Mouse (Mus musculus): Measurements from ENCODE around the gene Ccer2.

Ccer2 gene

GRCm38 (mm10) chr7:28790066-28790806 is 34.3 kb downstream of the Ccer2 start:
- DNase-seq (ENCODE audit: low spot score in 2 of 2) = no peak

GRCm38 (mm10) chr7:28791706-28792105 is 35.7 kb downstream of the Ccer2 start:
- no peak for DNase-seq (ENCODE audit: low spot score in 2 of 2)

DNA sequence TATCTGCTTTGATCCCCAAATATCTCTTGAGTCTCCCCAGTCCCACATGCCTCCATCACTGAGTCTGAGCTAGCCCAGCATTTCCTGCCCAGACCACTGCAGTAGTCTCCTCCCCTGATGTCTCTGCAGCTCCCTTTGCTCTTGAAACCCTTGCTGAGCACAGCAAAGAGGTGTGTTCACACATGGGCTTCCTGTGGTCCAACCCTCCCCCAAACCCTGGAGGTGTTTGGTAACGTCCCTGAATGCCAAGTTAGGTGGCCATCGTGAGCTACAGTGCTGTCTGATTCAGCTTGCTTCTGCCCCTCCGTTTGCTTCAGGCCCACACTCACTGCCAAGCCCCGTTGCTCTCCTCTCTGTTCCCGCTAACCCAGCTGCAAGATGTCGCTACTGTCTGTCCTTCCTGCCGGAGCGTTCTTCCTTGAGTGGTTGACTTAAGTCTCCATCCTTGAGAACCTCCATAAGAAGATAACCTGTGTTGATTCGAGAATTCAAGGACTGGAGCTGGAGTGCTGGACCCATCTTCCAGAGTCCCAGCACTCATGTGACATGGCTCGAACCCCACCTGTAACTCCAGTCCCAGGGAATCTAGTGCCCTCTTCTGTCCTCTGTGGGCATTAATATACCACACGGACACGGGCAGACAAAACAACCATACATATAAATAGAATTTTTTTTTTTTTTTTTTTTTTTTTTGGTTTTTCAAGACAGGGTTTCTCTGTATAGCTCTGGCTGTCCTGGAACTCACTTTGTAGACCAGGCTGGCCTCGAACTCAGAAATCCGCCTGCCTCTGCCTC is 36.6 kb downstream of the Ccer2 start:
- no peak for DNase-seq (ENCODE audit: low spot score in 2 of 2)

DNA sequence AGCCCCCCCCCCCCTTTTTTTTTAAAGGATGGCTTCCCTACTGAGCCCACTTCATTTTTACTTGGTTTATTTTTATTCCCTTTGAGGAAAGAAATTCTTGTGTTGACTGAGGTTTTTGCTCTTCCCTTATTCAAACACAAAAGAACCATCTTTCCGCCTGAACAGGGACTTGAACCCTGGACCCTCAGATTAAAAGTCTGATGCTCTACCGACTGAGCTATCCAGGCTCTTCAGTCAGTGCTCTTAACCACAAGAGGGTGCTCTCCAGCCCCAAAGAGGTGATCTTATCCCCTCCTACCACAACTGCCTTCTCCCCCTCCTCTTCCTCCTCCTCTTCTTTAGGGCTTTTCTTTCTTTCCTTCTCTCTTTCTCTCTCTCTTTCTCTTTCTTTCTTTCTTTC is 37.9 kb downstream of the Ccer2 start:
- DNase-seq (ENCODE audit: low spot score in 2 of 2) = no peak

DNA sequence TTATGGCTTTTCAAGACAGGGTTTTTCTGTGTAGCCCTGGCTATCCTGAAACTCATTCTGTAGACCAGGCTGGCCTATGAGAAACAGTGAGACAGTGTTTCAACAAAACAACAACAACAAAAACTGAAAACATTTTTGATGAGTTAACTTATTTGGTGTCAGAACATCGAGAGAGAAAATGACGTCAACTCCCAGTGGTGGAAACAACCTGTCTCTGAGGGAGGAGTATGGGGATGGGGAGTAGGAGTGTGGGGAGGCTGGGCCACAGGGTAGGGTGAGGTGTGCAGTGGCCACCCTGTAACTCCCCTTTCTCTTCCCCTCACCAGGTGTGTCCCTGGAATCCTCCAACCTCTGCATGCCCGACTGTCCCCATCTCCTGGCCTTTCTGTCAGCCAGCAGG is 38.5 kb downstream of the Ccer2 start:
- DNase-seq (ENCODE audit: low spot score in 2 of 2) = no peak

DNA sequence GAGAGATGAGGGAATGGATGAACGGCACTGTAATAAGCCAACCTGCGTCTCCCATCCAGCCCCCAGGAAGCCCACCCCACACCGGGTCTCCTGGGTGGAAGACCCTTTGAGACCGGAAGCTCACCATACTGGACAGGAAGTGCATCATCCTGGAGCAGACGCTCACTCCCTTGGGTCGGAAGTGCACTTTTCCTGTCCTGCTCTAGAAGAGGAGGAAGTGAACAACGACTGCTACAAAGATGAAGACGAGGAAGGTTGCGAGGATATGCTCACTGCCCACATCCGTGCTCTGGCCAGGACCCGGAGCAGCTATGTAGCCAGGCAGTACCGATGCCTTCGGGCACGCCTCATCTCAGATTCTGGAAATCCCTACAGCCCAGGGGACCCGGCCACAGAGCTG is 39.9 kb downstream of the Ccer2 start:
- DNase-seq (ENCODE audit: low spot score in 2 of 2) = no peak

- DNase-seq (ENCODE audit: low spot score in 2 of 2) = peak in 1 of 2 experiments; percentile 37
Measured at GRCm38 (mm10) chr7:28796562-28796975, 40.6 kb downstream of the Ccer2 start.

- DNase-seq (ENCODE audit: low spot score in 2 of 2) = no peak
Measured at GRCm38 (mm10) chr7:28799994-28800393, 44.0 kb downstream of the Ccer2 start.

DNA sequence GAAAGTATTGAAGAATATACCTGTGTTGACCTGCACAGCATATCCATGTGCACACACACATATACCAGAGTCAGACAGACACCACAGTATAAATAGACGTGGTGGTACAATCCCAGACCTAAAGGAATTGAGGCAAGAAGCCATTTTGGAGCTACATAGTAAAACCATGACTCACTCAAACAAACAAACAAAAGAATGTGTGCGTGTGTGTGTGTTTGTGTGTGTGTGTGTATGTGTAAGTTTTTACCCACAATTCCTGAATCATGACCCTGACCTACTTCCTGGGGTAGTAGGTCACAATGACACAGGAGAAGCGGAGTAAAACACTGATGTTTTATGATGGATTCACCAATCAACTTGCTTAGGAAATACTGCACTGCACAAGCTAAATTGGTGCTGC is 45.5 kb downstream of the Ccer2 start:
- no peak for DNase-seq (ENCODE audit: low spot score in 2 of 2)

DNA sequence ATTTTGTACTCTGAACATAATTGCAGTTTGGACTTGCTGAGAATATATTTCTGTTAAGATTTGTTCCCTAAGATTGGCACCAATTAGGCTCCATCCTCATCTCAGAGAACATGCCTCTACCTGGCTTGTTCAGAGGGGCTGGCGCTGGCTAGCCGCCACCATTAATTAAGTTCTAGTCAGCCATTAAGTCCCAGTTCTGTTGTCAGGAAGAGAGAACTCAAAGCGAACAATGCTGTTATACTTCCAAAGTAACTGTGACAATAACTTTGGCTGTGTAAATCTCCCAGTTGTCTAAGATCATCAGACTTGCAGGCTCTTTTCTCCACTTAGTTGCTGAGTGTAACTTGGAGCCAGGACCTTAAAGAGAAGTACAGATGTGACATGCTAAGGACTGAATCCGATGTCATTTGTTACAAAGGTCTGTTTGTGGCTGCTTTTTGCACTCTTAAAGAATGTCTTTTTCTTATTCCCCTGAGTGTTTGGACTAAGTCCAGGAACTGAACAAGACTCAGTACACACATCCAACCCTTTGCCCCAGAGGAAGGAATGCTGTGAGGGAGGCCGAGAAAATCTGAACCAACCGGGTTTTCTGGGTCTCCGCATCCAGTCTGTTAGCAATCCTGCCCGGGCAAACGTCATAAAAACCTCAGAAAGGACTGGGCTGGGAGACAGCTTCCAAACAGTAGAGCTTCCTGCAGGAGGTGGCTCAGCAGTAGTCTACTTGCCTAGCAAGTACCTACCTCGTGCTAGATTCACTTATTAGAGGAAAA is 46.1 kb downstream of the Ccer2 start:
- DNase-seq (ENCODE audit: low spot score in 2 of 2) = no peak

DNA sequence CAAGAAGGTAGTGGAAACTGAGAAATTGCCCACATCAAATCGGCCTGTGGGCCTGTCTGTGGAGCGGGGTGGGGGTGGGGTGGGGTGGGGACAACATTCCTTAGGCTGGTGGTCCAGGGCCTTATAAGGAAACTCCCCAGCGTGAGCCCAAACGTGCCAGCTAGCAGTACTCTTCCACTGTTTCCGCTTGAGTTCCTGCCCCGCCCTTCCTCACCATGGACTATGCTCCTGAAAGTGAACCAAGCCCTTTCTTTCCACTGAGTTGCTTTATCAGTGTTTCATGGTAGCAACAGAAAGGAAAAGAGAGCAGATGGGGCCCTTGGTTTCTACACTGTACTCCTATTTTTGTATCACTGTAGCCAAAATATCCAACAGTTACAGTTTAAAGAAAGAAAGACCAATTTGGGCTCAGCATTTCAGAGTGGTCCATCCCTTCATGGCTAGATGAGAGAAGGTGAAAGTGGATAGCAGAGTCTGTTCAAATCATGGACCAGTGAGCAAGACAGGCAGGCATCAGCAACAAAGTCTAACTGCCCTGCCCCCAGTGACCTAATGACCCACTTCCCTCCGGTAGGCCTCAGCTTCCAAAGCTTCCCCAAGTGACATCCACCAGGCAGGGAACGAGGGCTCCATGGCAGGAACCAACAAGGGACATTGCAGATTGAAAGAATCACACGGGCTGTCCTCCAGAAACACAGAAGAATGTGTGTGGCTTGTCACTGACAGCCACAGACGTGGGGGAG is 47.0 kb downstream of the Ccer2 start:
- DNase-seq (ENCODE audit: low spot score in 2 of 2) = no peak

DNA sequence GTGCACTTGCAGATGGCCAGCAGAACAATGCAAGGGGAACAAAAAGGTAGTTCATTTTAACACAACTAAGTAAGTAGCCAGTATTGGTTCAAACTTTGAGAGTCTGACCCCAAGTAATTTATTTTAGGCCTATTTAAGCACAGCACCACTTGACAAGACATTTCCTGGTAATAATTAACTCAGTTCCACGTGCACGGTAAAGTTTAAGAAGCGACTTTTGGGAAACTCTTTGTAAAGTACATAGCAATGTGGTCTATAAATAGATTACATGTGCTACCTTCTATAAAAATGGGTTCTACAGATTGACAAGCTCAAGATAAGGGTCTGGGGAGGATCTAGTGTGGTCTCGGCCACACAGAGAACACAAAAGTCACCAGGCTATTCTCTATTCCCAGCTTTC is 47.8 kb downstream of the Ccer2 start:
- no peak for DNase-seq (ENCODE audit: low spot score in 2 of 2)

DNA sequence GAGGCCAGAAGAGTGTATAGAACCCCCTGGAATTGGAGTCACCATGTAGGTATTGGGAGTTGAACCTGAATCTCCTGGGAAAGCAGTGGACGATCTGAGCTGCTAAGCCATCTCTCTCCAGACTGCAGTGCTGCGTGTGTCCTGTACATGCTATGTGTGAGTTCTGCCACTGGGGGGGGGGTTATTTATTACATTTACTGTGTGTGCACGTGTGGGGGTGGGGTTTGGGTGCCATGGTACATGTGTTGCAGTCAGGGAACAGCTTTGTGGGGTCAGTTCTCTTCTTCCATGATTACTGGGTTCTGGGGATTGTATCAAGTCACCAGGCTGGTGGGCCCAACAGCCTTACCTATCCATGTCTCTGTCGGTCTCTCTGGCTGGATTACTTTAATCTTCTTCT is 50.9 kb downstream of the Ccer2 start:
- DNase-seq (ENCODE audit: low spot score in 2 of 2) = no peak

DNA sequence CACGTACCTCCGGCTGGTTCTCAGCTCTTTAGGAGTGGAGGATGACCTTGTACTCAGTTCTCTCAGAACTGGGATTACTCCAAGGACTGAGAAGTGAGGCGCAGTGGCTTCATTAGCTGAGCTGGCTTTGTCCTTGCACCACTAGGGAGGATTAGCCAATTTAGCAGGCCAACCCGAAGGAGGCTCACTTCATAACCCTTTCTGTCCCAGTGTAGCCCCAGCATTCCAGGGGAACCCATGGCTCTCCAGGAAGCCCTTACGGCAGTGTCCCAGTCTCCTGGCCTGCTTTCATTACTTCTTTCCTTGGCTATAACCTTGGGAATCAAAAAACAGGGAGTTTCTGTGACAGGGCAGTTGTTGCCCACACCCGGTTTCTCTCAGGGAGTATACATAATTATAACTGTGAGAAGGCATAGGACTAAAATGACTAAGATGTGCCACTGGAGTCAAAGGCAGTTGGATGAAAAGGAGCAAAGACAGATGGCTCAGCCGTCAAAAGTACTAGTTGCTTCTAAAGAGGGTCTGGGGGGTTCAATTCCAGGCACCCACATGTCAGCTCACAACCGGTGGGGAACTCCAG is 51.8 kb downstream of the Ccer2 start:
- no peak for DNase-seq (ENCODE audit: low spot score in 2 of 2)

- DNase-seq (ENCODE audit: low spot score in 2 of 2) = peak in 1 of 2 experiments; percentile 35
Measured at GRCm38 (mm10) chr7:28808221-28808941, 52.4 kb downstream of the Ccer2 start, which contains the start of gene Hnrnpl. Gene Hnrnpl (plus strand): TSS chr7:28808541.
